Mouse (Mus musculus): ENCODE measurements around the gene 4921539E11Rik.

Gene 4921539E11Rik

DNA sequence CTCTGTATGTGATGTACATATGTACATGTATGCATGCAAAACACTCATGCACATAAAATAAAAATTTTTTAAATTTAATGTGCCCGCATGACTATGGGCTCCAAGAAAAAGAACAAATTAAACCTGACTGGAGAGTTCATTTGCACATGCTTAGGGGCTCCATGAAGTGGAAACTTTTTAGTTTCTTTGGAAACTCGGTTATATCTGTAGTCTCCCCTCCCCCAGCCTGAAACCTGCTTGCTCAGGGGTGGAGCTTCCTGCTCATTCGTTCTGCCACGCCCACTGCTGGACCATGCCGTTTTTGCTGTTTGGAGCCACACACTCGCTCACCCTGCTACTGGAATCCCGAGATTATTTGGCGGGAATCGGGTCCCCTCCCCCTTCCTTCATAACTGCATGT is 67.8 kb downstream of the 4921539E11Rik start:
- DNase-seq: no peak

- no peak for DNase-seq
These were observed 68.9 kb downstream of the 4921539E11Rik start for GRCm38 (mm10) chr4:103221789-103222188.

- DNase-seq: no peak
These were observed 71.7 kb downstream of the 4921539E11Rik start for GRCm38 (mm10) chr4:103219011-103219410.

DNA sequence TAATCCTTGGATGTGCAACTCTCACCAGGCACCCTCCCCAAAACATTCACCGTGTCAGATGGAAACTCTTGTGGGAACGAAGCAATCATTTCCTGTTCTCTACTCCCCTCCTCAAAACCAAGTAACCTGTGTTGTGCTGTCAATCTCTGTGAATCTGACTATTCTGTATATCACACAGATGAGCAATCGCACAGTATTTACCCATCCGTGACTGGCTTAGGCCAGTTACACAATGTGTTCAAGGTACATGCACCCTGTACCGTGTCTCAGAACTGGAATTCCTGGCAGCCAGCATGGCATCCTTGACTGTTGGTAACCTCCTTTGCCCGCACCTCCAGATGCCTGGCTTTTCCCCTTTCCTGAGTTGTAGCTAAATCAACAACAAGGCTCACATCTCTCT is 74.6 kb downstream of the 4921539E11Rik start:
- DNase-seq: no peak

GRCm38 (mm10) chr4:103214925-103215820 is 75.5 kb downstream of the 4921539E11Rik start, which contains the start of gene Slc35d1:
Slc35d1 (minus strand) TSS chr4:103215164.
- peak; percentile 89 for DNase-seq

- peak; percentile 83 for DNase-seq
These were observed 76.2 kb downstream of the 4921539E11Rik start for GRCm38 (mm10) chr4:103214498-103214924.

- DNase-seq: peak; percentile 54
These were observed 76.7 kb downstream of the 4921539E11Rik start for GRCm38 (mm10) chr4:103213859-103214497.

DNA sequence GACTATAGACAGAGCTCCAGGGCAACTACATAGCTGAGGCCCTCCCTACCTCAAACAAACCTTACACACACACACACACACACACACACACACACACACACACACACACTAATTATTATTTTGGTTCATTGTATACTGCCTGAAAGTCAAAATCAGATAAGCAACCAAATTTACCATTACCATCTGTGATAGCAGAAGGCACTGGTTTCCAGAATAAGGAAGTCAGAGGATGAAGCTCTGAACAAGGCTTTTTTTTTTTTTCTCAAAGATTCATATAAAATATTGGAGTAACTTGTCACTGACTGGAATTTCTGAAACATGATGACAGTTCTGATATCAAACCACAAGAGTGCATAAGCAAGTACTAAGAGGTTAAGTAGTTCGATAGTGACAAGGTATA is 82.1 kb downstream of the 4921539E11Rik start:
- DNase-seq: no peak

GRCm38 (mm10) chr4:103203646-103204045 is 87.0 kb downstream of the 4921539E11Rik start:
- no peak for DNase-seq

DNA sequence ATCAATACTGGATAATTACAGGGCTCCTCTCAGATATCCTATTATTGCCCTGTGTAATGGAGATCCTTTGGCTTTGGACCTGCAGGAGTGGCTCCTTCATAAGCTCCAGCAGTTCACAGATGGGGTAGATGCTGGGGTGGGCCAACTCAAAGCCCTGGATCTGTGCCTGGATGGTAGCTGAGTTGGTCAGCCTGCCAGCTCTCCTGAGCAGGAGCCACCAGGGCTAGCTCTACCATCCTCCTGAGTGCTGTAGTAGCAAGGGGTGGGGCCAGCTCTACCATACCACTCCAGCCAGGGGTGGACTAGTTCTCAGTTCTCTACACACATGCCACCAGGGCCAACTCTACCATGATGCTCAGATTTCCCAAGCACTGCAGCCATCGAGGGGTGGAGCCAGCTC is 90.6 kb downstream of the 4921539E11Rik start:
- no peak for DNase-seq

DNA sequence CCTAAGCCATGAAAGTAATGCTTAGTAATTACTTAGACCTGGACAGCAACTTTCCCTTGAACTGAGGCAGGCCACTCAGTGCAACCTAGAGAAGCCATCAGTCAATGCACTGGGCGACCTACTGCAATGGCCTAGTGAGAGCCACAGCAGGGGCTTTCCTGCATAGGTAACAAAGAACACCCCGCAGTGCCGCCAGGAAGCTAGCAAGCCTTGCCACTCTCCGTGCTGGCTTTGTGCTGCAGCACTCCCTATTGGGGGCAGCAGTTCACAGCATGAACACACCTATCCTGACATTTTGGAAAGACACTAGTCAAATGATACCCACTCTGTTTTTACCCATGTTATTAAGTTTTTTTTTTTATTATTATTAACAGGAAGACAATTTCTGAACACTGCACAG is 91.6 kb downstream of the 4921539E11Rik start:
- DNase-seq: peak; percentile 63

GRCm38 (mm10) chr4:103197401-103197800 is 93.3 kb downstream of the 4921539E11Rik start:
- DNase-seq: no peak

- no peak for DNase-seq
These were observed 98.2 kb downstream of the 4921539E11Rik start for GRCm38 (mm10) chr4:103192421-103192820.

DNA sequence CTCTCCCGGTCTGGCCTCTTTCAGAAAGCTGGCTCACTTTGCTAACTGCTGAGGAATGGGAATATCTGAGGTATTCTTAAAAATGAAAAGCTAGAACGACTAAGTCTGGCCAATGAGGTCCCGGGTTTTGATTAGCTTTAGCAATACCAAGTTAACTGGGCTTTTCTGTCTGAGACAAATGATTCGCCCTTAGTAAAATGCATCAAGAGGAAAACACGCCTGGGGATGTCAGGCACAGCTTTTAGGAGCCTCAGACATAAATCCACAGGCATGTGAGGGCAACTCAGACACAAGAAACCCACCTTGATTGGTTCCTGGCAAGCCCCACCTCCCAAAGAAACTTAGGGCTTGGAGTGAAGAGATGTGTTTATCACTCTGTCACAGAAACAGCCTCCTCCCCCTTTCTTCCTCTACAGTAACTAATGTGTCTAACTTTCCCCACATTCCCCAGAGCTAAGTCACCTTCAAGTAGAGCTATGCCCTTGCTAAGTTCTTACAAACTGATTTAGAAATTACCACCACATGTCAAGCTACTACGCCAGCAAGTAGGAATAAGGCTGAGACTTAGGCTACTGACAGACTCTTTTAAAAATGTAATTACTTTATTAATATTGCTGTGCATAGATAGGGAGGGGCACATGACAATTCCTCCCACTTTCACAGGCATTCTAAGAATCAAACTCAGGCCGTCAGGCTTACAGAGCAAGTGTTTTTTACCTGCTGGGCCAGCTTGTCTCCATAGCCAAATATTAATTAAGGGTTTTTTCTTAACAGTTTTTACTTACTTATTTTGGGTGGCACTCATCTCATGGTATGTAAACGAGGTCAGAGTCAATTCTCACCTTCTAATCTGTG is 101.7 kb downstream of the 4921539E11Rik start:
- no peak for DNase-seq

Data from thymus, postnatal 4 days (tissue).